Mouse (Mus musculus) midbrain, postnatal 0 days (tissue): ENCODE results near the gene Naa25. TPM values are rescaled to one million over a fixed set of nuclear protein-coding genes. Genes with fewer than 3 reads are reported as not detected.

Source experiments
- ATAC-seq: fragments of 200-750 bp; cut with Nextera tagmentation; 2 replicates; pipeline ENCODE4 v1.8.0; 2017; ENCODE audit warnings: moderate number of reproducible peaks, mild to moderate bottlenecking, moderate TSS enrichment, moderate library complexity; ENCODE audit not compliant: low FRiP score
- DNase-seq: peaks from one replicate; pipeline ENCODE4 v3.0.0-alpha.2; 2015; ENCODE audit warnings: low spot score
- H3K27ac ChIP-seq: fragments of 300-500 bp; sonication (generic); 2 replicates; pipeline ENCODE4 v1.5.1; 2014; ENCODE audit warnings: low read depth, mild to moderate bottlenecking, low read length, mixed read lengths
- H3K27me3 ChIP-seq: fragments of 300-500 bp; sonication (generic); 2 replicates; pipeline ENCODE4 v1.6.1; 2014; ENCODE audit warnings: low read length, control low read depth, mixed read lengths; ENCODE audit not compliant: insufficient read depth
- H3K36me3 ChIP-seq: fragments of 300-500 bp; sonication (generic); 2 replicates; pipeline ENCODE4 v1.6.1; 2014; ENCODE audit warnings: low read length, control low read depth, mixed read lengths; ENCODE audit not compliant: insufficient read depth
- H3K4me1 ChIP-seq: fragments of 300-500 bp; sonication (generic); 2 replicates; pipeline ENCODE4 v1.6.1; 2014; ENCODE audit warnings: mild to moderate bottlenecking, control low read depth, antibody characterized with exemption, low read length, mixed read lengths; ENCODE audit not compliant: insufficient read depth
- H3K4me2 ChIP-seq: fragments of 300-500 bp; sonication (generic); 2 replicates; pipeline ENCODE4 v1.6.1; 2014; ENCODE audit warnings: low read depth, mild to moderate bottlenecking, low read length, mixed read lengths; ENCODE audit not compliant: poor library complexity, severe bottlenecking
- H3K4me3 ChIP-seq: fragments of 300-500 bp; sonication (generic); 2 replicates; pipeline ENCODE4 v1.5.1; 2014; ENCODE audit warnings: low read depth, mild to moderate bottlenecking, low read length, moderate library complexity
- H3K9ac ChIP-seq: fragments of 300-500 bp; sonication (generic); replicated peaks from 2 replicates; pipeline ENCODE4 v1.6.1; 2014; ENCODE audit warnings: mild to moderate bottlenecking, low read length, moderate library complexity, mixed read lengths; ENCODE audit not compliant: poor library complexity, severe bottlenecking
- H3K9me3 ChIP-seq: fragments of 300-500 bp; sonication (generic); 2 replicates; pipeline ENCODE4 v1.6.1; 2016; ENCODE audit warnings: low read length, control low read depth
- CTCF ChIP-seq: IDR thresholded peaks from 2 replicates; pipeline ENCODE4 v1.5.1; 2016; ENCODE audit warnings: antibody characterized with exemption, mild to moderate bottlenecking
- WGBS: fragments of 180-500 bp; shearing (Covaris S2); extraction: QIAGEN DNeasy Blood & Tissue Kit; methylation state at CpG from one replicate; pipeline ENCODE4 v1.1.7; 2014; 5-methylcytosine and 5-hydroxymethylcytosine counted together
- polyA plus RNA-seq: library from polyadenylated mRNA; unstranded; fragments of >200 nt; fragmentation: Nextera tagmentation; extraction: Ambion mirVana; gene quantifications from 2 replicates; pipeline ENCODE4 v1.2.1, GENCODE M21; 2015
- total RNA-seq: library from RNA; depleted of rRNA; stranded (reverse); fragments of >200 nt; gene quantifications from 2 replicates; pipeline ENCODE4 v1.2.3, GENCODE M21; 2014

Gene Naa25
- total and polyA plus RNA-seq, 2 experiments from 2014 or later: 37.8 to 45.1 TPM

DNA sequence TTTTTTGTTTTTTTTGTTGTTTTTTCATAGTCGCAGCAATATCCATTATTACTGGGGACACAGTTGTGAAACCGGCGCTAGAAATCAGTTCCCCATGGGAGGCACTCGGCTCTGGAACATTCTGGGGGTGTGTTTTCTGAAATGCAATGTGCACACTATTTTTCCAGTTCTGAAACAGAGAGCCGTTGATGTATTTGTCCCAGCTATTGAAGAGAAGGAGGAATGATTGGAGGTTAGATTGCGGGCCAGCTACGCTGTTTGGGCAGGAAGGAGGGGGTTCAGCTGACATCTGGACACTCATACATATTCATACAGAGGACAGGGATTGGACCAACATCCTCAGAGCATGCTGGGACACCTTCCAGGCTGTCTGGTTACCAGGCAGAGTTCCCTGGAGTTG is 8.6 kb upstream of the Naa25 start:
- Histone ChIP-seq H3K4me1 (0 out of 2 replicates have a peak, but pooled peaks cover 2% of the 10 kb centered on the region), H3K9ac (no peak overlapping the region), H3K4me2 (no peak overlapping the region), H3K36me3 (no peaks in the 10 kb centered on the region), H3K9me3 (no peaks in the 10 kb centered on the region), H3K4me3 (no peak overlapping the region), H3K27me3 (no peaks in the 10 kb centered on the region), H3K27ac (no peak overlapping the region)
- TF ChIP-seq CTCF: no peak
- no peak for ATAC-seq
- 42% methylated on average over 7 of the region's 7 CpGs for WGBS
- DNase-seq: peak; percentile 11

DNA sequence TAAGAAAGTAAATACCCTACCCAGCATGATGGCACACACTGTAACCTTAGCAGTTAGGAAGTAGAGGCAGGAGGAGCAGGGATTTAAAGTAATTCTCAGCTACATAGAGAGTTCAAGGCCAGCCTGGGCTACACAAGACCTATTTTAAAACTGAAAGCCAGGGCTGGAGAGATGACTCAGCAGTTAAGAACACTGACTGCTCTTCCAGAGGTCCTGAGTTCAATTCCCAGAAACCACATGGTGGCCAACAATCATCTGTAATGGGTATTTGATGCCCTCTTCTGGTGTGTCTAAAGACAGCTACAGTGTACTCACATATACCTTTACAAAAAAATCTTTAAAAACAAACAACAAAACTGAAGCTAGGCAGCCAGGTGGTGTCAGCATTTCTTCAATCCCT is 8.0 kb upstream of the Naa25 start:
- DNase-seq: no peak
- Histone ChIP-seq H3K27ac (no peak overlapping the region), H3K9ac (no peak overlapping the region), H3K4me1 (0 out of 2 replicates have a peak, but pooled peaks cover 2% of the 10 kb centered on the region), H3K27me3 (no peaks in the 10 kb centered on the region), H3K4me3 (no peak overlapping the region), H3K36me3 (no peaks in the 10 kb centered on the region), H3K4me2 (no peak overlapping the region), H3K9me3 (no peaks in the 10 kb centered on the region)
- ATAC-seq: no peak
- TF ChIP-seq CTCF: no peak

DNA sequence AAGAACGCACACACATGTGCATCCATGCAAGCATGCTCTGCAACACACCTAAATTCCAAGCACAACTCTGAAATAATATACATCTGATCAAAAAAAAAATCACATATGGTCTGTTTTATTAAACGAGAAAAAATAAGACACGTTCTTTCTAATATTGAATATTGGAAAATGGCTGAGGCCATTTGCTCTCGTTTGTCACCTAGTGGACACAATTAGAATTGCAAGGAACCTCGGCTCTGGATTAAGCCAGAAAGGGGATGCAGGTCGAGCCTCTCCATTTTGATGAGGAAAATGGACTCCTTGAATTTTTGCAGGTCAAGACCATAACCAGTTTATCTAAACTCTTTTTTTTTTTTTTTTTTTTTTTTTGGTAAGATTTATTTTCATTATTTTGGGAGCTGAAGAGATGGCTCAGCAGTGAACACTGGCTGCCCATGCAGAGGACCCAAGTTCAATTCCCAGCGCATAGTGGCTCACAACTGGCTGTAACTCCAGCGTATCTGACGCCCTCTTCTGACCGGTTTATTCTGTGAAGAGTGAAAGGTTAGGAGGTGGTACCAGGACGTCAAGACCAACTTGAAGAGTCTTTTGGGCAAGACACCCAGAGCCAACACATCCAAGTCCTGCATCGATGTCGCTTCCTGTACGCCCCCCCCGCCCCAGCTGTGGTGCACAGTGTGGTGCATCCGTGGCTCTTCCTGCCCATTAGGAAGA is 4.9 kb upstream of the Naa25 start:
- H3K4me3 ChIP-seq: no peak overlapping the region
- no peak overlapping the region for H3K4me2 ChIP-seq
- TF ChIP-seq CTCF: peak; percentile 81
- no peaks in the 10 kb centered on the region for H3K36me3 ChIP-seq
- H3K27me3 ChIP-seq: no peaks in the 10 kb centered on the region
- DNase-seq (peak; percentile 60), ATAC-seq (no peak)
- no peaks in the 10 kb centered on the region for H3K4me1 ChIP-seq
- no peak overlapping the region for H3K9ac ChIP-seq
- no peak overlapping the region for H3K27ac ChIP-seq
- no peaks in the 10 kb centered on the region for H3K9me3 ChIP-seq
- WGBS: 54% methylated on average over 16 of the region's 16 CpGs

DNA sequence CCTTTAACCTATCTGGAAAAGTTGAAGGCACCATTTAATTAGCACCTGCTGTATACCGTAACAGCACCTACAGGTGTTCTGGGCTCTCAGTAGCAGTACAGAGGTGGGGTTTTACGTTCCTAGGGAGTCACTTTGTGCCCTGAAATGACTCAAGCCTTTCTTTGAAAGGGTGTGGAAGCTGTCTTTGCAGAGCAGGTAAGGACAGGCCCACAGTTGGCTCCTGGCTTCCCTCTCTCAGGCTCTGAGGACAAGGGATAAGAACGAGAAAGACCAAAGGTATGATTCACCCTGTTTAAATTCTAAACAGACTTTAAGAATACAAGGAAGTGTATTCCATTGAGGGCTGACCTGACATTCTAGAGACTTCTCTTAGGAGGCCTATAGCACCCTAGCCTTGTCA is 4.3 kb upstream of the Naa25 start:
- H3K4me1 ChIP-seq: no peaks in the 10 kb centered on the region
- no peak overlapping the region for H3K4me2 ChIP-seq
- H3K9ac ChIP-seq: no peak overlapping the region
- no peaks in the 10 kb centered on the region for H3K27me3 ChIP-seq
- TF ChIP-seq CTCF: no peak
- WGBS: 77% methylated on average over 3 of the region's 3 CpGs
- ATAC-seq (no peak), DNase-seq (no peak)
- H3K36me3 ChIP-seq: no peaks in the 10 kb centered on the region
- no peak overlapping the region for H3K27ac ChIP-seq
- H3K9me3 ChIP-seq: no peaks in the 10 kb centered on the region
- H3K4me3 ChIP-seq: no peak overlapping the region

DNA sequence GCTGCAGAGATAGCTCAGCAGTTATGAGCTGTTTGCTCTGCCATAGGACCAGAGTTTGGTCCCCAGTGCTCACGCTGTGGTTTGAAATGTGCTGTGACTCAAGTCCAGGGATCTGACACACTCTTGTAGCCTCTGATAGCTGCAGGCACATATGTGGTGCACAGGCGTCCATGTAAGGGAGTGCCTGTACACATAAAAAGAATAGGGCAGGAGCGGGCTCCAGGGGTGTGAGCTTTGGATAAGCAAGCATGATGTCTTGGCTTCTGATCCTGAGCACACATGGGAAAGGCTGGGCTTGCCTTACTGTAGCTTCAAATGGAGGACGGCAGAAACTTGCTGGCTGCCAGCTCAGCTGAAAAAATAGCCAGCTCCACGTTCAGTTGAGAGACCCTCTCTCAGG is 2.1 kb upstream of the Naa25 start:
- Histone ChIP-seq H3K27me3 (no peaks in the 10 kb centered on the region), H3K36me3 (no peaks in the 10 kb centered on the region), H3K4me3 (no peak overlapping the region), H3K4me1 (0 out of 2 replicates have a peak, but pooled peaks cover 4% of the 10 kb centered on the region), H3K27ac (no peak overlapping the region), H3K9me3 (no peaks in the 10 kb centered on the region), H3K4me2 (no peak overlapping the region), H3K9ac (no peak overlapping the region)
- 81% methylated on average over 5 of the region's 5 CpGs for WGBS
- no peak for ATAC-seq
- no peak for DNase-seq
- TF ChIP-seq CTCF: no peak

DNA sequence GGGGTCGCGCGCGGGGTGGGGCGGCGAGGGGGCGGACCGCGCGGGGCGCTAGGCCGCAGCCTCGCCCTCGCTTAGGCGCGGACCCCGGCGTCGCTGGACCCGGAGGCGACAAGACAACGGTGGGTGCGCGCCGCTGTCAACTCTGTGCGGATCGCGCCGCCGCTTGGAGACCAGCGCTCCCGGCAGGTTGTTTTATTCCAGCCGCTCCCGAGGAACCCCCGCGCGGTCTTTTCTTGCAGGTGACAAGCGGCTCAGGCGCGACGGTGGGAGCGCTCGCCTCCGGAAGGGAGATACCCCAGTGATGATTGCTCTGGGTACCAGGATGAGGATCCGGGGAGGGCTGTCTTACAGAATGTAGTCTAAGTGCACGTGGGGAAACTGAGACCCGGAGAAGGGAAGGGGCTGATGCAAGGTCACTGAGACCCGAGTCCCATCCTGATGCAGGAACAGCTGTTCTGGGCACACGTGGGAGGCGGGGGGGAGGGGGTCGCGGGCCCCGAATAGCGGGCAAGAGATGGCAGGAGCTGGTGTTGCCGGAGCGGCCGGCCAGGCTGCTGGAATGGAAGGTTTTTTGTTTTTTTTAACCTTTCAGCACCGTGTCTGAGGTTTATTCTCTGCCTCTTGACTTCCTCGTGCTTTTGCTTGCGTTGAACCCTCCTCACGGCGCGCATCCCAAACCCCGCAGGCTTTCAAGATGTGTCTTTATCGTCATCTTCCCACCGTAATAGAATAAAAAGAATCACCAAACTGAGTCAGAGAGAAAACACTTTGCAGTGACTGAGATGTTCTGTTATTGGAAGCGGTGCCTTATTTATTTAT is 619 bp downstream of the Naa25 start:
- Histone ChIP-seq H3K36me3 (peaks cover 8% of the 10 kb centered on the region; the same call in 1 of the 2 replicates), H3K9ac (peak overlapping the region; percentile 89), H3K27me3 (no peaks in the 10 kb centered on the region), H3K4me1 (0 out of 2 replicates have a peak, but pooled peaks cover 4% of the 10 kb centered on the region), H3K9me3 (no peaks in the 10 kb centered on the region), H3K4me3 (peak overlapping the region; percentile 97), H3K4me2 (peak overlapping the region; percentile 87), H3K27ac (peak overlapping the region; percentile 86)
- under 1% methylated on average over 53 of the region's 67 CpGs for WGBS
- TF ChIP-seq CTCF: no peak
- DNase-seq (peak; percentile 27), ATAC-seq (peak; percentile 73)
